Mouse (Mus musculus) brain, embryonic 14.5 days (tissue): Measurements from ENCODE around the gene Pla2g6.

ENCODE experiments used
- CTCF ChIP-seq: fragments of 200-500 bp; IDR thresholded peaks from 2 replicates; pipeline ENCODE4 v1.5.1; 2012; ENCODE audit warnings: inconsistent platforms, mild to moderate bottlenecking, moderate library complexity, borderline replicate concordance; ENCODE audit not compliant: insufficient read depth, insufficient read length; ENCODE audit errors: extremely low read depth
- POLR2A ChIP-seq: fragments of 200-500 bp; IDR thresholded peaks from 2 replicates; pipeline ENCODE4 v1.6.1; 2012; ENCODE audit warnings: mild to moderate bottlenecking, inconsistent platforms, borderline replicate concordance; ENCODE audit not compliant: poor library complexity, insufficient read depth, insufficient read length, severe bottlenecking; ENCODE audit errors: extremely low read depth

DNA sequence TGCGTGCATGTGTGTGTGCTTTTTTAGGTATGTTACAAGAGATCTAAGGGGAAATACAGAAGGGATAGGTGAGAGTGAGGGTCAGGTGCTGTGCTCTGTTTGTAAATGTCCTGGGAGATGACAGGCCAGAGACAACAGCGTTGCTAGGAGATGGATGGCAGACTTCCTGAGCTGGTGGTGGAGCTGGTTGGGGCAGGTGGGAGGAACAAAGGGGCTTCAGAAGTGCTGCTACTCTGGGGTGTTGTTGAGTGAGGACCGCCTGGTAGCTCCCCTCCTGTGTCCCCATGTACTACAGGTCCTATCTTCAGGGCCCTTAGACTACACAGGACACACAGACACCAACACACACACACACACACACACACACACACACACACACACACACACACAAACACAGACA, 46.6 kb upstream of the Pla2g6 start:
- TF ChIP-seq CTCF, result no peak
- TF ChIP-seq POLR2A, result no peak
